Mouse (Mus musculus) embryonic fibroblast, embryonic 13.5 days (primary cell): Measurements from ENCODE around the gene Maml2.

Experiments
- CTCF ChIP-seq: IDR thresholded peaks from 2 replicates; pipeline ENCODE4 v1.5.1; 2011; ENCODE audit warnings: mild to moderate bottlenecking, control low read depth, low read length, moderate library complexity, borderline replicate concordance; ENCODE audit not compliant: insufficient read depth
- POLR2A ChIP-seq: IDR thresholded peaks from 2 replicates; pipeline ENCODE4 v1.6.1; 2011; ENCODE audit warnings: low read depth, mild to moderate bottlenecking, control low read depth, low read length, moderate library complexity

DNA sequence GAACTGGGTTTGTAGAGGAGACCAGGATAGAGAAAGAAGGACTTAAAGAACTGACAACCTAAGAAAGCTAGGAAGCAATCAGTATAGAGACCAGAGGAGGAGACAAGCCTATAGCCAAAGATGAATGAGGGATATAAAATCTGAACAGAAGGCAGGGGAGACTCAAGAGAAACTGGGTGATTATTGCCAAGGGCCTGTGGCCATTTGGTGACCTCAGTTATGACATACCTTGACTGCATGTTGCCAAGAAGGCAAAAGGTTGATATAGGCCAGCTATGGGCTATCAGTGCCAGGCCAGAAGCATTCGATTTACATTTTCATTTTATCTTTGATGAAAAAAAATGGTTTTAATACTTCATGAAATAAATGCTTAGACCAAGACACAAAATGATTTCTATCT, 327.0 kb downstream of the Maml2 start:
- no peak for TF ChIP-seq CTCF
- TF ChIP-seq POLR2A, result no peak
